Mouse (Mus musculus): ENCODE results near the gene Cfap61. TPM values are rescaled to one million over a fixed set of nuclear protein-coding genes. Genes with fewer than 3 reads are reported as not detected.

Gene Cfap61
- 0.13 TPM in 1 of 2 replicates, not detected in the other for total RNA-seq (2014; rRNA removed)
- not detected in 2 replicates for polyA plus RNA-seq (2012; rRNA removed)

- peak within 1 kb of the TSS; percentile 9; the same call in 1 of the 2 replicates for H3K27ac ChIP-seq (replicated peaks; ENCODE audit: insufficient read depth, low read depth, low read length)
- H3K4me1 ChIP-seq (ENCODE audit: control insufficient read depth, insufficient read depth, low read length), result peaks cover 2% of the 10 kb centered on the region; the same call in 1 of the 2 replicates
- no peaks in the 10 kb centered on the region; the same call in 1 of the 2 replicates for H3K79me2 ChIP-seq (ENCODE audit: control insufficient read depth, insufficient read depth, low read length)
- DNase-seq (ENCODE audit: extremely low read depth, low read depth, low spot score), result peak; percentile 88
- WGBS, result under 1% methylated on average over 61 of the region's 61 CpGs
- H3K27me3 ChIP-seq (ENCODE audit: control insufficient read depth, insufficient read depth, low read length), result no peaks in the 10 kb centered on the region
- H3K36me3 ChIP-seq (ENCODE audit: control insufficient read depth, insufficient read depth, low read length), result peaks cover 18% of the 10 kb centered on the region
- peak within 1 kb of the TSS; percentile 70 for H3K4me3 ChIP-seq (ENCODE audit: insufficient read depth, low read depth, low read length)
- H3K9ac ChIP-seq (ENCODE audit: low read depth, low read length), result peak within 1 kb of the TSS; percentile 73
- peak; percentile 42; the same call in 1 of the 2 replicates for TF ChIP-seq POLR2A (IDR thresholded peaks at IDR 0.05; ENCODE audit: extremely low read depth, insufficient read depth, low read length)
- TF ChIP-seq CTCF (IDR thresholded peaks at IDR 0.05; ENCODE audit: low read depth, low read length), result no peak
These were observed at the start of gene Cfap61, which contains the start of gene Crnkl1 for GRCm38 (mm10) chr2:145934339-145935231. Cfap61 (plus strand) TSS chr2:145934784. Crnkl1 (minus strand) TSS chr2:145935014.

- TF ChIP-seq POLR2A (IDR thresholded peaks at IDR 0.05; ENCODE audit: extremely low read depth, insufficient read depth, low read length) (no peak), CTCF (IDR thresholded peaks at IDR 0.05; ENCODE audit: low read depth, low read length) (no peak)
- no peak for DNase-seq (ENCODE audit: extremely low read depth, low read depth, low spot score)
- Histone ChIP-seq H3K4me1 (ENCODE audit: control insufficient read depth, insufficient read depth, low read length) (peaks cover 4% of the 10 kb centered on the region; the same call in 1 of the 2 replicates), H3K9ac (ENCODE audit: low read depth, low read length) (no peak overlapping the region), H3K27ac (replicated peaks; ENCODE audit: insufficient read depth, low read depth, low read length) (peak overlapping the region; percentile 75), H3K36me3 (ENCODE audit: control insufficient read depth, insufficient read depth, low read length) (peaks cover 18% of the 10 kb centered on the region), H3K4me3 (ENCODE audit: insufficient read depth, low read depth, low read length) (no peak overlapping the region), H3K79me2 (ENCODE audit: control insufficient read depth, insufficient read depth, low read length) (no peaks in the 10 kb centered on the region), H3K27me3 (ENCODE audit: control insufficient read depth, insufficient read depth, low read length) (no peaks in the 10 kb centered on the region)
- WGBS, result 76% methylated on average over 14 of the region's 14 CpGs
These were observed 49.4 kb upstream of the Cfap61 start for GRCm38 (mm10) chr2:145884913-145885785.

GRCm38 (mm10) chr2:145887937-145888765 lies 46.4 kb upstream of the Cfap61 start:
- 46% methylated on average over 14 of the region's 14 CpGs for WGBS
- H3K27ac ChIP-seq (replicated peaks; ENCODE audit: insufficient read depth, low read depth, low read length), result peak overlapping the region; percentile 54
- peak; percentile 57 for DNase-seq (ENCODE audit: extremely low read depth, low read depth, low spot score)
- peaks cover 18% of the 10 kb centered on the region for H3K36me3 ChIP-seq (ENCODE audit: control insufficient read depth, insufficient read depth, low read length)
- H3K9ac ChIP-seq (ENCODE audit: low read depth, low read length), result no peak overlapping the region
- H3K4me3 ChIP-seq (ENCODE audit: insufficient read depth, low read depth, low read length), result no peak overlapping the region
- H3K4me1 ChIP-seq (ENCODE audit: control insufficient read depth, insufficient read depth, low read length), result peaks cover 4% of the 10 kb centered on the region; the same call in 1 of the 2 replicates
- H3K79me2 ChIP-seq (ENCODE audit: control insufficient read depth, insufficient read depth, low read length), result no peaks in the 10 kb centered on the region
- TF ChIP-seq POLR2A (IDR thresholded peaks at IDR 0.05; ENCODE audit: extremely low read depth, insufficient read depth, low read length) (no peak), CTCF (IDR thresholded peaks at IDR 0.05; ENCODE audit: low read depth, low read length) (peak; percentile 72)
- H3K27me3 ChIP-seq (ENCODE audit: control insufficient read depth, insufficient read depth, low read length), result no peaks in the 10 kb centered on the region

GRCm38 (mm10) chr2:145888766-145889480 lies 45.7 kb upstream of the Cfap61 start:
- Histone ChIP-seq H3K27me3 (ENCODE audit: control insufficient read depth, insufficient read depth, low read length) (no peaks in the 10 kb centered on the region), H3K4me3 (ENCODE audit: insufficient read depth, low read depth, low read length) (no peak overlapping the region), H3K79me2 (ENCODE audit: control insufficient read depth, insufficient read depth, low read length) (no peaks in the 10 kb centered on the region), H3K36me3 (ENCODE audit: control insufficient read depth, insufficient read depth, low read length) (peaks cover 18% of the 10 kb centered on the region), H3K9ac (ENCODE audit: low read depth, low read length) (no peak overlapping the region), H3K27ac (replicated peaks; ENCODE audit: insufficient read depth, low read depth, low read length) (peak overlapping the region; percentile 14), H3K4me1 (ENCODE audit: control insufficient read depth, insufficient read depth, low read length) (peaks cover 4% of the 10 kb centered on the region; the same call in 1 of the 2 replicates)
- WGBS, result 79% methylated on average over 6 of the region's 6 CpGs
- no peak for TF ChIP-seq CTCF (IDR thresholded peaks at IDR 0.05; ENCODE audit: low read depth, low read length)
- TF ChIP-seq POLR2A (IDR thresholded peaks at IDR 0.05; ENCODE audit: extremely low read depth, insufficient read depth, low read length), result no peak
- DNase-seq (ENCODE audit: extremely low read depth, low read depth, low spot score), result no peak
